ENCODE assay signal across 8 mouse cellular contexts in genomic region chr11:119267768-119268556, GRCm38 (mm10). TPM values are rescaled to one million over a fixed set of nuclear protein-coding genes. Genes with fewer than 3 reads are reported as not detected.
A peak's percentile ranks its signal among the peaks of the same experiment; 100 is the strongest.
DNase-seq lines count a peak whose midpoint lies in the region; ATAC-seq and TF ChIP-seq lines count a peak whose summit lies in the region.

Gene Gaa (plus strand): TSS chr11:119267887.

- H3K4me2 ChIP-seq in heart, embryonic 12.5 days = peak within 1 kb of the TSS; percentile 98
- peak within 1 kb of the TSS; percentile 99 for H3K4me2 ChIP-seq in kidney, postnatal 0 days (ENCODE audit: low read length)
- H3K4me2 ChIP-seq in liver, embryonic 11.5 days = peak within 1 kb of the TSS; percentile 99
- H3K4me2 ChIP-seq in stomach, embryonic 14.5 days (replicated peaks; ENCODE audit: low read depth, low read length) = peak within 1 kb of the TSS; percentile 96

- peak; percentile 100 for TF ChIP-seq CTCF in kidney, postnatal 0 days (IDR thresholded peaks at IDR 0.05; ENCODE audit: low read depth)

- WGBS in heart, embryonic 12.5 days = 4% methylated on average over 52 of the region's 52 CpGs
- 3% methylated on average over 52 of the region's 52 CpGs for WGBS in kidney, postnatal 0 days
- WGBS in liver, embryonic 11.5 days = 4% methylated on average over 52 of the region's 52 CpGs
- WGBS in stomach, embryonic 14.5 days = 3% methylated on average over 52 of the region's 52 CpGs

- H3K9me3 ChIP-seq in heart, embryonic 12.5 days (replicated peaks) = no peaks in the 10 kb centered on the region
- no peaks in the 10 kb centered on the region for H3K9me3 ChIP-seq in kidney, postnatal 0 days (replicated peaks; ENCODE audit: low read length)
- H3K9me3 ChIP-seq in liver, embryonic 11.5 days (ENCODE audit: control insufficient read depth, low read length) = no peaks in the 10 kb centered on the region
- H3K9me3 ChIP-seq in stomach, embryonic 14.5 days (ENCODE audit: control insufficient read depth, low read depth, low read length) = no peaks in the 10 kb centered on the region

- peak within 1 kb of the TSS; percentile 91 for H3K9ac ChIP-seq in heart, embryonic 12.5 days
- peak within 1 kb of the TSS; percentile 73 for H3K9ac ChIP-seq in kidney, postnatal 0 days (ENCODE audit: low read depth, low read length)
- peak within 1 kb of the TSS; percentile 67 for H3K9ac ChIP-seq in liver, embryonic 11.5 days (ENCODE audit: low read depth, low read length)
- peak within 1 kb of the TSS; percentile 46 for H3K9ac ChIP-seq in stomach, embryonic 14.5 days (replicated peaks; ENCODE audit: low read depth, low read length)

- H3K27me3 ChIP-seq in heart, embryonic 12.5 days (replicated peaks) = no peaks in the 10 kb centered on the region
- H3K27me3 ChIP-seq in kidney, postnatal 0 days (ENCODE audit: insufficient read depth, low read length) = no peaks in the 10 kb centered on the region
- H3K27me3 ChIP-seq in liver, embryonic 11.5 days (replicated peaks; ENCODE audit: control insufficient read depth, insufficient read depth, low read length) = no peaks in the 10 kb centered on the region
- H3K27me3 ChIP-seq in stomach, embryonic 14.5 days (ENCODE audit: control insufficient read depth, insufficient read depth, low read length) = no peaks in the 10 kb centered on the region

- H3K36me3 ChIP-seq in heart, embryonic 12.5 days = peaks cover 26% of the 10 kb centered on the region
- 0 out of 2 replicates have a peak, but pooled peaks cover 3% of the 10 kb centered on the region for H3K36me3 ChIP-seq in kidney, postnatal 0 days (ENCODE audit: insufficient read depth, low read length)
- peaks cover 5% of the 10 kb centered on the region; the same call in 1 of the 2 replicates for H3K36me3 ChIP-seq in liver, embryonic 11.5 days (ENCODE audit: control insufficient read depth, insufficient read depth, low read length)
- 0 out of 2 replicates have a peak, but pooled peaks cover 4% of the 10 kb centered on the region for H3K36me3 ChIP-seq in stomach, embryonic 14.5 days (ENCODE audit: control insufficient read depth, insufficient read depth, low read length)

- peak; percentile 93 for ATAC-seq in erythroid progenitor cell, adult 5-6 weeks (replicated peaks; ENCODE audit: low FRiP score, poor library complexity, severe bottlenecking)
- ATAC-seq in heart, embryonic 12.5 days (ENCODE audit: insufficient number of reproducible peaks, low FRiP score) = peak; percentile 89
- peak; percentile 68 for ATAC-seq in kidney, postnatal 0 days (replicated peaks; ENCODE audit: low FRiP score, low read depth)
- ATAC-seq in liver, embryonic 11.5 days (replicated peaks; ENCODE audit: low FRiP score) = peak; percentile 84
- ATAC-seq in stomach, embryonic 14.5 days (ENCODE audit: insufficient number of reproducible peaks, insufficient read depth, low FRiP score, low read depth) = peak; percentile 83

- peak within 1 kb of the TSS; percentile 86 for H3K4me3 ChIP-seq in heart, embryonic 12.5 days
- peak within 1 kb of the TSS; percentile 67 for H3K4me3 ChIP-seq in kidney, postnatal 0 days (replicated peaks; ENCODE audit: low read depth, low read length)
- H3K4me3 ChIP-seq in liver, embryonic 11.5 days (ENCODE audit: low read depth, low read length) = peak within 1 kb of the TSS; percentile 63
- H3K4me3 ChIP-seq in stomach, embryonic 14.5 days (ENCODE audit: low read depth, low read length) = peak within 1 kb of the TSS; percentile 76

- peak within 1 kb of the TSS; percentile 44; the same call in 1 of the 2 replicates for H3K27ac ChIP-seq in heart, embryonic 12.5 days (ENCODE audit: poor library complexity, severe bottlenecking)
- peak within 1 kb of the TSS; percentile 48 for H3K27ac ChIP-seq in kidney, postnatal 0 days
- peak within 1 kb of the TSS; percentile 36; the same call in 1 of the 2 replicates for H3K27ac ChIP-seq in liver, embryonic 11.5 days (ENCODE audit: low read depth, low read length)
- no peak within 1 kb of the TSS for H3K27ac ChIP-seq in stomach, embryonic 14.5 days (ENCODE audit: low read length)

- H3K4me1 ChIP-seq in heart, embryonic 12.5 days (replicated peaks) = peaks cover 22% of the 10 kb centered on the region
- H3K4me1 ChIP-seq in kidney, postnatal 0 days (replicated peaks; ENCODE audit: insufficient read depth, low read length) = no peaks in the 10 kb centered on the region
- H3K4me1 ChIP-seq in liver, embryonic 11.5 days (replicated peaks; ENCODE audit: control insufficient read depth, insufficient read depth, low read length) = peaks cover 9% of the 10 kb centered on the region
- H3K4me1 ChIP-seq in stomach, embryonic 14.5 days (ENCODE audit: control insufficient read depth, insufficient read depth, low read length) = no peaks in the 10 kb centered on the region

- DNase-seq in CD4-positive helper T cell, adult 2 months (ENCODE audit: low read depth, low spot score) = peak; percentile 96
- DNase-seq in brain, embryonic 18.5 days (ENCODE audit: low read depth, low spot score) = peak; percentile 77
- DNase-seq in kidney, postnatal 0 days (ENCODE audit: low spot score) = peak; percentile 93
- DNase-seq in liver, embryonic 11.5 days (ENCODE audit: low spot score) = peak; percentile 93
- DNase-seq in naive thymus-derived CD4-positive, alpha-beta T cell, adult 2 months (ENCODE audit: low read depth) = peak; percentile 99

RNA-seq across cellular contexts. Expression of gene Gaa, which starts in this region (rescaled TPM):
- 4.2 and 8.6 TPM in 2 replicates for total RNA-seq in erythroid progenitor cell, adult 5-6 weeks (2015; ENCODE audit: low replicate concordance)
- total RNA-seq in erythroid progenitor cell, adult 5-6 weeks (2017; ENCODE audit: low replicate concordance) = 5.6 and 17.9 TPM in 2 replicates
- 116 and 117 TPM in 2 replicates for polyA plus RNA-seq in heart, embryonic 12.5 days (2016; fragmentation: Nextera tagmentation; extraction: Ambion mirVana)
- 64.6 and 68.5 TPM in 2 replicates for polyA plus RNA-seq in kidney, postnatal 0 days (2015; fragmentation: Nextera tagmentation; extraction: Ambion mirVana)
- polyA plus RNA-seq in liver, embryonic 11.5 days (2014; fragmentation: Nextera tagmentation; extraction: Ambion mirVana) = 40.5 and 42.5 TPM in 2 replicates
- 50.3 and 55.8 TPM in 2 replicates for polyA plus RNA-seq in stomach, embryonic 14.5 days (2014; fragmentation: Nextera tagmentation; extraction: Ambion mirVana)
